8 mouse cellular contexts compared by ENCODE assay signal in genomic region chr7:24237040-24237791, GRCm38 (mm10). TPM values are rescaled to one million over a fixed set of nuclear protein-coding genes. Genes with fewer than 3 reads are reported as not detected.
DNase-seq lines count a peak whose midpoint lies in the region; ATAC-seq and TF ChIP-seq lines count a peak whose summit lies in the region.

Zfp109 (minus strand) TSS chr7:24237560.

- ATAC-seq in inflammation-experienced regulatory T-cells, adult 6 months: peak; percentile 87

- H3K4me1 ChIP-seq in cortical plate, adult 2 months (ENCODE audit: control insufficient read depth, insufficient read depth, low read length): no peaks in the 10 kb centered on the region

- intact Hi-C loops in gastrocnemius, postnatal 14 days (cut with DNase I; ENCODE audit: low total_unique reads): no loop called here

- WGBS in macrophage (ENCODE audit: missing documents): 10% methylated on average over 25 of the region's 28 CpGs

- TF ChIP-seq POLR2A in cortical plate, adult 2 months (IDR thresholded peaks at IDR 0.05; ENCODE audit: extremely low read depth, insufficient read depth, low read length): peak; percentile 45; the same call in 1 of the 2 replicates

- H3K4me3 ChIP-seq in cortical plate, adult 2 months (ENCODE audit: insufficient read depth, low read length): peak within 1 kb of the TSS; percentile 47
- H3K4me3 ChIP-seq in macrophage (ENCODE audit: inconsistent target): peak within 1 kb of the TSS; percentile 46

- no peak within 1 kb of the TSS for H3K27ac ChIP-seq in cortical plate, adult 2 months (ENCODE audit: insufficient read depth, low read length)
- H3K27ac ChIP-seq in macrophage: no peak within 1 kb of the TSS

- no peaks in the 10 kb centered on the region for H3K79me2 ChIP-seq in macrophage (ENCODE audit: inconsistent target)

- DNase-seq in adrenal gland, adult 18-20 months (ENCODE audit: low spot score in 2 of 2): peak; percentile 50 to 56
- DNase-seq in gastrocnemius, postnatal 14 days: peak; percentile 45
- DNase-seq in left cerebral cortex, adult 8-10 months (ENCODE audit: low spot score in 2 of 2): peak; percentile 49 to 56
- DNase-seq in right cerebral cortex, adult 18-20 months: peak; percentile 80
- peak; percentile 56 to 59 for DNase-seq in urinary bladder, postnatal 36 days (ENCODE audit: low spot score in 2 of 2)

- no peaks in the 10 kb centered on the region for H3K36me3 ChIP-seq in macrophage (ENCODE audit: inconsistent target)

- no peak for TF ChIP-seq CTCF in cortical plate, adult 2 months (IDR thresholded peaks at IDR 0.05; ENCODE audit: extremely low read depth, insufficient read depth, low read length)

RNA-seq across cellular contexts. Expression of gene Zfp109, which starts in this region (rescaled TPM):
- 1 to 10 TPM; 3.1 to 3.2 TPM for total RNA-seq in adrenal gland, adult 18-20 months (2021)
- polyA plus RNA-seq in cortical plate, adult 2 months (2012; rRNA removed): 5.8 and 6.7 TPM in 2 replicates
- 1 to 10 TPM; 1.5 to 1.7 TPM for total RNA-seq in gastrocnemius, postnatal 14 days (2021)
- polyA plus RNA-seq in inflammation-experienced regulatory T-cells, adult 6 months (2017; shearing (Covaris generic)): 1 to 10 TPM; 1.4 to 2.3 (median 1.8) TPM
- 10 to 100 TPM in 3 of 4 experiments, 1 to 10 TPM in 1; 9.5 to 11.8 (median 10.5) TPM for total RNA-seq in left cerebral cortex, adult 8-10 months (2022)
- 1 to 10 TPM in 19 of 26 experiments, under 1 TPM in 6, not detected in 1; 0.41 to 7.4 (median 2.4) TPM for total RNA-seq in macrophage (2018; cell fraction: chromatin; rRNA removed)
- 1 to 10 TPM in 19 of 26 experiments, under 1 TPM in 7; 0.33 to 2.6 (median 1.3) TPM for total RNA-seq in macrophage (2018; cell fraction: cytosol; rRNA removed)
- 1 to 10 TPM in 19 of 26 experiments, under 1 TPM in 7; 0.23 to 5.1 (median 2.0) TPM for total RNA-seq in macrophage (2018; cell fraction: nucleus; rRNA removed)
- 0.92 to 1.6 TPM (median 1.1 TPM) in 3 replicates for polyA plus RNA-seq in macrophage (2018)
